Mouse (Mus musculus): Measurements from ENCODE around the gene Zfp644.

The Zfp644 gene

GRCm38 (mm10) chr5:106599482-106599881, 97.6 kb downstream of the Zfp644 start:
- in situ Hi-C loops (cut with MseI, MboI): no loop called here

GRCm38 (mm10) chr5:106597472-106597871, 99.6 kb downstream of the Zfp644 start:
- in situ Hi-C loops (cut with MseI, MboI): no loop called here

- in situ Hi-C loops (cut with MseI, MboI): no loop called here
These were observed 102.7 kb downstream of the Zfp644 start for GRCm38 (mm10) chr5:106594388-106594787.

- in situ Hi-C loops (cut with MseI, MboI): no loop called here
These were observed 106.4 kb downstream of the Zfp644 start for GRCm38 (mm10) chr5:106590686-106591085.

- in situ Hi-C loops (cut with MseI, MboI): loop anchor here in 1 of 2 experiments (10.0 kb wide), 1 partner anchor 125 kb away; no protein-coding TSS in a partner anchor
These were observed 107.4 kb downstream of the Zfp644 start for GRCm38 (mm10) chr5:106589670-106590069.

GRCm38 (mm10) chr5:106589006-106589405, 108.1 kb downstream of the Zfp644 start:
- in situ Hi-C loops (cut with MseI, MboI): loop anchor here in 1 of 2 experiments (10.0 kb wide), 1 partner anchor 124 kb away; no protein-coding TSS in a partner anchor

GRCm38 (mm10) chr5:106580943-106581342, 116.1 kb downstream of the Zfp644 start:
- in situ Hi-C loops (cut with MseI, MboI): loop anchor here in 1 of 2 experiments (10.0 kb wide), 1 partner anchor 116 kb away; no protein-coding TSS in a partner anchor

GRCm38 (mm10) chr5:106577237-106577888, 119.7 kb downstream of the Zfp644 start:
- in situ Hi-C loops (cut with MseI, MboI): no loop called here

GRCm38 (mm10) chr5:106575098-106575497, 122.0 kb downstream of the Zfp644 start:
- in situ Hi-C loops (cut with MseI, MboI): no loop called here

GRCm38 (mm10) chr5:106574560-106574946, 122.5 kb downstream of the Zfp644 start:
- in situ Hi-C loops (cut with MseI, MboI): no loop called here

GRCm38 (mm10) chr5:106573742-106574559, 123.1 kb downstream of the Zfp644 start:
- in situ Hi-C loops (cut with MseI, MboI): no loop called here

All from mouse trophoblast stem cell (cell line).